26 mouse cellular contexts compared by ENCODE assay signal in genomic region chr6:115504915-115505314, GRCm38 (mm10). TPM values are rescaled to one million over a fixed set of nuclear protein-coding genes. Genes with fewer than 3 reads are reported as not detected.
DNase-seq lines count a peak whose midpoint lies in the region; ATAC-seq and TF ChIP-seq lines count a peak whose summit lies in the region.
"Had no signal": no experiment of that assay in that cellular context is flagged by ENCODE, and none has a peak within 500 bp of the region (broad histone marks: within the 10 kb centered on the region; RNA-seq: fewer than 3 reads in every experiment).

No protein-coding gene starts in this region.

- H3K4me3 ChIP-seq in kidney, embryonic 15.5 days (replicated peaks) = no peak overlapping the region
- no peak overlapping the region for H3K4me3 ChIP-seq in liver, embryonic 16.5 days (ENCODE audit: low read depth, low read length)
- no peak overlapping the region for H3K4me3 ChIP-seq in liver, embryonic 11.5 days (ENCODE audit: low read depth, low read length)
- H3K4me3 ChIP-seq in macrophage (ENCODE audit: inconsistent target) = no peak overlapping the region
- no peak overlapping the region for H3K4me3 ChIP-seq in stomach, postnatal 0 days (ENCODE audit: low read depth, low read length)
- H3K4me3 ChIP-seq: forebrain, embryonic 13.5 days; heart, adult 2 months; heart, embryonic 12.5 days; hindbrain, embryonic 13.5 days; layer of hippocampus, adult 2 months; midbrain, embryonic 10.5 days; neural tube, embryonic 13.5 days had no signal

- no peak for DNase-seq in kidney, adult 18-20 months
- no peak for DNase-seq in liver, embryonic 11.5 days (ENCODE audit: low spot score)
- DNase-seq in stomach, postnatal 0 days (ENCODE audit: low spot score) = no peak
- no peak for DNase-seq in layer of hippocampus, adult 11-12 months (ENCODE audit: low spot score)
- no peak for DNase-seq in adrenal gland, adult 8-10 months
- DNase-seq: adrenal gland, postnatal 14 days; cerebellum, adult 18-20 months; cerebellum, postnatal 14 days; gastrocnemius, postnatal 36 days; heart, adult 2 months; heart, postnatal 4 days; kidney, adult 2 months; kidney, postnatal 10 days; liver; lung, adult 18-20 months; thymus, postnatal 4 days had no signal

- H3K9ac ChIP-seq in kidney, embryonic 15.5 days = no peak overlapping the region
- H3K9ac ChIP-seq in liver, embryonic 16.5 days (ENCODE audit: low read depth, low read length) = no peak overlapping the region
- no peak overlapping the region for H3K9ac ChIP-seq in liver, embryonic 11.5 days (ENCODE audit: low read depth, low read length)
- H3K9ac ChIP-seq in stomach, postnatal 0 days (ENCODE audit: low read length) = no peak overlapping the region
- H3K9ac ChIP-seq: forebrain, embryonic 13.5 days; heart, embryonic 12.5 days; hindbrain, embryonic 13.5 days; neural tube, embryonic 13.5 days had no signal

- H3K4me2 ChIP-seq in kidney, embryonic 15.5 days = no peak overlapping the region
- no peak overlapping the region for H3K4me2 ChIP-seq in liver, embryonic 16.5 days (ENCODE audit: low read depth, low read length)
- H3K4me2 ChIP-seq in liver, embryonic 11.5 days = no peak overlapping the region
- H3K4me2 ChIP-seq in stomach, postnatal 0 days (replicated peaks; ENCODE audit: low read depth) = no peak overlapping the region
- H3K4me2 ChIP-seq: forebrain, embryonic 13.5 days; heart, embryonic 12.5 days; hindbrain, embryonic 13.5 days; neural tube, embryonic 13.5 days had no signal

- peaks cover 4% of the 10 kb centered on the region; the same call in 1 of the 2 replicates for H3K9me3 ChIP-seq in kidney, embryonic 15.5 days (replicated peaks)
- H3K9me3 ChIP-seq in liver, embryonic 16.5 days (replicated peaks; ENCODE audit: control insufficient read depth, low read length) = no peaks in the 10 kb centered on the region
- H3K9me3 ChIP-seq in liver, embryonic 11.5 days (ENCODE audit: control insufficient read depth, low read length) = no peaks in the 10 kb centered on the region
- H3K9me3 ChIP-seq in stomach, postnatal 0 days (ENCODE audit: control insufficient read depth, low read length) = no peaks in the 10 kb centered on the region
- H3K9me3 ChIP-seq: forebrain, embryonic 13.5 days had no signal

- TF ChIP-seq CTCF in stomach, postnatal 0 days (IDR thresholded peaks at IDR 0.05; ENCODE audit: low read depth) = no peak

- H3K36me3 ChIP-seq in kidney, embryonic 15.5 days = no peaks in the 10 kb centered on the region
- H3K36me3 ChIP-seq in liver, embryonic 16.5 days (ENCODE audit: control insufficient read depth, insufficient read depth) = no peaks in the 10 kb centered on the region
- H3K36me3 ChIP-seq in liver, embryonic 11.5 days (ENCODE audit: control insufficient read depth, insufficient read depth, low read length) = no peaks in the 10 kb centered on the region
- no peaks in the 10 kb centered on the region for H3K36me3 ChIP-seq in macrophage (ENCODE audit: inconsistent target)
- no peaks in the 10 kb centered on the region for H3K36me3 ChIP-seq in stomach, postnatal 0 days (ENCODE audit: control insufficient read depth, insufficient read depth, low read length)
- H3K36me3 ChIP-seq: heart, embryonic 12.5 days; hindbrain, embryonic 13.5 days; midbrain, embryonic 10.5 days; neural tube, embryonic 13.5 days had no signal

- peaks cover 17% of the 10 kb centered on the region for H3K4me1 ChIP-seq in kidney, embryonic 15.5 days
- H3K4me1 ChIP-seq in liver, embryonic 16.5 days (ENCODE audit: control insufficient read depth, low read depth, low read length) = no peaks in the 10 kb centered on the region
- peaks cover 2% of the 10 kb centered on the region; the same call in 1 of the 2 replicates for H3K4me1 ChIP-seq in liver, embryonic 11.5 days (replicated peaks; ENCODE audit: control insufficient read depth, insufficient read depth, low read length)
- no peaks in the 10 kb centered on the region for H3K4me1 ChIP-seq in stomach, postnatal 0 days (replicated peaks; ENCODE audit: control insufficient read depth, insufficient read depth)
- H3K4me1 ChIP-seq: forebrain, embryonic 13.5 days; hindbrain, embryonic 13.5 days; midbrain, embryonic 10.5 days; neural tube, embryonic 13.5 days had no signal

- H3K27me3 ChIP-seq in kidney, embryonic 15.5 days = no peaks in the 10 kb centered on the region
- H3K27me3 ChIP-seq in liver, embryonic 16.5 days (ENCODE audit: control insufficient read depth, insufficient read depth, low read depth, low read length) = no peaks in the 10 kb centered on the region
- no peaks in the 10 kb centered on the region for H3K27me3 ChIP-seq in liver, embryonic 11.5 days (replicated peaks; ENCODE audit: control insufficient read depth, insufficient read depth, low read length)
- H3K27me3 ChIP-seq in stomach, postnatal 0 days (ENCODE audit: control insufficient read depth, insufficient read depth, low read length) = no peaks in the 10 kb centered on the region
- H3K27me3 ChIP-seq: forebrain, embryonic 13.5 days; hindbrain, embryonic 13.5 days; neural tube, embryonic 13.5 days; Patski had no signal

- WGBS in kidney, embryonic 15.5 days = 89% methylated on average over 5 of the region's 5 CpGs
- WGBS in liver, embryonic 16.5 days (ENCODE audit: insufficient replicate concordance) = 57% methylated on average over 5 of the region's 5 CpGs
- WGBS in liver, embryonic 11.5 days = 73% methylated on average over 5 of the region's 5 CpGs
- WGBS in macrophage (ENCODE audit: missing documents) = 48% methylated on average over 5 of the region's 5 CpGs
- 81% methylated on average over 5 of the region's 5 CpGs for WGBS in stomach, postnatal 0 days

- TF ChIP-seq EP300 in stomach, postnatal 0 days (optimal IDR thresholded peaks at IDR 0.05) = no peak

- ATAC-seq in kidney, embryonic 15.5 days (replicated peaks; ENCODE audit: low FRiP score) = no peak
- 0 out of 2 replicates have a peak, but pooled peaks have one; percentile 37 for ATAC-seq in liver, embryonic 16.5 days (ENCODE audit: low read depth)
- ATAC-seq in liver, embryonic 11.5 days (replicated peaks; ENCODE audit: low FRiP score) = no peak
- ATAC-seq in stomach, postnatal 0 days (ENCODE audit: low FRiP score, low TSS enrichment) = no peak
- ATAC-seq: forebrain, embryonic 13.5 days had no signal

- no peaks in the 10 kb centered on the region for H3K79me2 ChIP-seq in macrophage (ENCODE audit: inconsistent target)

- 0 out of 2 replicates have a peak overlapping the region, but pooled peaks have one; percentile 68 for H3K27ac ChIP-seq in kidney, embryonic 15.5 days
- H3K27ac ChIP-seq in liver, embryonic 16.5 days (ENCODE audit: low read length) = no peak overlapping the region
- no peak overlapping the region for H3K27ac ChIP-seq in liver, embryonic 11.5 days (ENCODE audit: low read depth, low read length)
- H3K27ac ChIP-seq in macrophage = peak overlapping the region; percentile 76
- peak overlapping the region; percentile 85 for H3K27ac ChIP-seq in stomach, postnatal 0 days (replicated peaks)
- H3K27ac ChIP-seq: forebrain, embryonic 13.5 days; heart, adult 2 months; hindbrain, embryonic 13.5 days; layer of hippocampus, adult 2 months; midbrain, embryonic 10.5 days; neural tube, embryonic 13.5 days had no signal

RNA-seq across cellular contexts. Expression of gene Tsen2, which starts 39.5 kb away (rescaled TPM):
- polyA plus RNA-seq in kidney, embryonic 15.5 days (2015; fragmentation: Nextera tagmentation; extraction: Ambion mirVana) = 31.3 and 32.9 TPM in 2 replicates
- polyA plus RNA-seq in liver, embryonic 16.5 days (2015; fragmentation: Nextera tagmentation; extraction: Ambion mirVana) = 7.6 and 8.5 TPM in 2 replicates
- polyA plus RNA-seq in liver, embryonic 11.5 days (2014; fragmentation: Nextera tagmentation; extraction: Ambion mirVana) = 33.1 and 36.8 TPM in 2 replicates
- total RNA-seq in macrophage (2018; cell fraction: chromatin; rRNA removed) = 10 to 100 TPM in 10 of 26 experiments, 1 to 10 TPM in 15, under 1 TPM in 1; 0.18 to 15.3 (median 7.6) TPM
- total RNA-seq in macrophage (2018; cell fraction: cytosol; rRNA removed) = 1 to 10 TPM; 2.1 to 5.9 (median 4.0) TPM
- total RNA-seq in macrophage (2018; cell fraction: nucleus; rRNA removed) = 10 to 100 TPM in 3 of 26 experiments, 1 to 10 TPM in 22, under 1 TPM in 1; 0.44 to 12.4 (median 3.7) TPM
- polyA plus RNA-seq in macrophage (2018) = 5.4 to 9.0 TPM (median 7.2 TPM) in 3 replicates
- polyA plus RNA-seq in stomach, postnatal 0 days (2015; fragmentation: Nextera tagmentation; extraction: Ambion mirVana) = 10.0 and 11.1 TPM in 2 replicates
- total RNA-seq in adrenal gland, adult 8-10 months (2022) = 10 to 100 TPM in 3 of 4 experiments, 1 to 10 TPM in 1; 9.1 to 19.9 (median 15.2) TPM

Comparison
In these comparisons a context has a peak if more than half of its experiments do, and no peak if none do; other contexts are left out.
1. H3K27ac ChIP-seq: peak in kidney, embryonic 15.5 days (single experiment), macrophage (single experiment) and stomach, postnatal 0 days (single experiment); none in liver, embryonic 16.5 days (single experiment) and liver, embryonic 11.5 days (single experiment).